Mouse (Mus musculus) spleen, adult 2 months (tissue): ENCODE data around the gene S1pr5.

Experiments
- CTCF ChIP-seq: fragments of 200-500 bp; IDR thresholded peaks from 2 replicates; pipeline ENCODE4 v1.5.1; 2011; ENCODE audit warnings: mild to moderate bottlenecking, inconsistent platforms; ENCODE audit not compliant: insufficient read depth, insufficient read length, insufficient replicate concordance; ENCODE audit errors: extremely low read depth
- POLR2A ChIP-seq: fragments of 200-500 bp; IDR thresholded peaks from 2 replicates; pipeline ENCODE4 v1.6.1; 2011; ENCODE audit warnings: low read depth, low read length, inconsistent platforms

DNA sequence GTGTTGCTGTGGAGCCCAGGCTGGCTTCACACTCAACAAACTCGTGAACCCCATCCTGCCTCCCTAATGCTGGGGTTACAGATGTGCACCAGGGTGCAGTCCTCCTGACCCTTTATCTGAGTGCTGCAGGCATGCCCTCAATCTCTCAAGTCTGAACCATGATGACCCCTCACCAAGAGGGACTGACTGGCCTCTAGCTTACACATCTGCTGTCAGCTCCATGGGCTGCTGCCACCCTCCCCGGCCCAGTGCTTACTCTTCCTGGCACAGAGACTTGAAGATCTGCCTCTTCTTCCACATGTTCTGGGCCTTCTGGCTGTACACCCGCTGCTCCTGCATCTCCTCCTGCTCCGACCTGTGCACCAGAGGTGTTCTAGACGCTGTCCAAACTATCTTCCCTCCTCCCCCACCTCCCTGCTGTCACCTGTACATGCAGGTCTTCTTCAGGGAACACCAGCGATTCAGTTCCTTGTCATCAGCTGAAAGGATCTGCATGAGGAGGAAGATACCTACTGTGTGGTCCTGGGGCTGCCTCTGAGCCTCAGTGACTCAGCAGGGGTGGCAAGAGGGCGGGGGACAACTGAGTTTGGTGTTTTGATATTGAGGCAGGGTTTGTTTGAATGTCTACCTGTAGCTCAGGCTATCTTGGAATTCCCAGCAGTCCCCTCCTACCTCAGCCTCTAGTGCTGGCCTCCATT, 26.9 kb upstream of the S1pr5 start:
- TF ChIP-seq CTCF (no peak), POLR2A (no peak)
